Mouse (Mus musculus) G1E (cell line): Measurements from ENCODE around the gene Dzank1. TPM values are rescaled to one million over a fixed set of nuclear protein-coding genes. Genes with fewer than 3 reads are reported as not detected.

Source experiments
- ATAC-seq: 2 replicates; pipeline ENCODE4 v1.8.0; 2016; ENCODE audit warnings: mild to moderate bottlenecking; ENCODE audit not compliant: insufficient number of reproducible peaks, poor library complexity, low FRiP score, severe bottlenecking; ENCODE audit errors: extremely low read depth
- DNase-seq: peaks from one replicate; pipeline ENCODE4 v3.0.0; 2012; ENCODE audit warnings: low spot score
- H3K27me3 ChIP-seq: 2 replicates; pipeline ENCODE4 v1.6.1; 2012; ENCODE audit warnings: mild to moderate bottlenecking, low read length, inconsistent platforms; ENCODE audit not compliant: insufficient read depth
- H3K36me3 ChIP-seq: replicated peaks from 2 replicates; pipeline ENCODE3; 2012; ENCODE audit warnings: mild to moderate bottlenecking, inconsistent platforms
- H3K4me1 ChIP-seq: 2 replicates; pipeline ENCODE4 v1.6.1; 2012; ENCODE audit warnings: low read depth, low read length, inconsistent platforms, mixed read lengths; ENCODE audit not compliant: insufficient read depth
- H3K4me3 ChIP-seq: 2 replicates; pipeline ENCODE4 v1.5.1; 2012; ENCODE audit warnings: low read depth, mild to moderate bottlenecking, inconsistent platforms, low read length, moderate library complexity, mixed read lengths
- H3K9me3 ChIP-seq: replicated peaks from 2 replicates; pipeline ENCODE4 v1.6.1; 2012; ENCODE audit warnings: inconsistent platforms
- CTCF ChIP-seq: IDR thresholded peaks from 2 replicates; pipeline ENCODE4 v1.5.1; 2012; ENCODE audit warnings: low read depth, low read length, inconsistent platforms, mixed read lengths
- GATA1 ChIP-seq: IDR thresholded peaks from 2 replicates; pipeline ENCODE4 v1.6.1; 2012; ENCODE audit warnings: borderline replicate concordance, low read length, inconsistent platforms, mixed read lengths
- GATA2 ChIP-seq: IDR thresholded peaks from 2 replicates; pipeline ENCODE4 v1.6.1; 2012; ENCODE audit warnings: low read depth, low read length, inconsistent platforms, borderline replicate concordance
- POLR2AphosphoS5 ChIP-seq: IDR thresholded peaks from 2 replicates; pipeline ENCODE4 v1.6.1; 2012; ENCODE audit warnings: low read depth, low read length, inconsistent platforms; ENCODE audit not compliant: insufficient replicate concordance
- TAL1 ChIP-seq: conservative IDR thresholded peaks from 2 replicates; pipeline ENCODE4 v1.6.1; 2012; ENCODE audit warnings: low read depth, low read length, inconsistent platforms, mixed read lengths
- polyA plus RNA-seq: library from polyadenylated mRNA; stranded (reverse); fragments of >175 nt; gene quantifications from 2 replicates; pipeline ENCODE4 v1.2.3, GENCODE M21; 2012
- total RNA-seq, 2 experiments: library from RNA; stranded (forward) in 1 of 2; stranded (reverse) in 1 of 2; fragments of 200-1000 nt in 1 of 2; fragments of >200 nt in 1 of 2; fragmentation: Nextera tagmentation in 1 of 2; gene quantifications; 2 replicates each; pipeline ENCODE4 v1.2.3; 2014 to 2017

Dzank1 gene
- total and polyA plus RNA-seq, 3 experiments = 0.02 to 0.53 (median 0.22) TPM

- Histone ChIP-seq H3K27me3 (peaks cover 4% of the 10 kb centered on the region), H3K36me3 (no peaks in the 10 kb centered on the region), H3K4me1 (no peaks in the 10 kb centered on the region), H3K9me3 (no peaks in the 10 kb centered on the region), H3K4me3 (no peak overlapping the region)
- TF ChIP-seq GATA2 = no peak
- no peak for TF ChIP-seq TAL1
- TF ChIP-seq POLR2AphosphoS5 = no peak
- TF ChIP-seq GATA1 = no peak
- no peak for TF ChIP-seq CTCF
- DNase-seq (no peak), ATAC-seq (no peak)
These were observed 68.0 kb downstream of the Dzank1 start for GRCm38 (mm10) chr2:144458975-144459754.

GRCm38 (mm10) chr2:144458355-144458754, 68.9 kb downstream of the Dzank1 start:
- H3K4me1 ChIP-seq = no peaks in the 10 kb centered on the region
- no peak for TF ChIP-seq TAL1
- no peak for TF ChIP-seq CTCF
- TF ChIP-seq POLR2AphosphoS5 = no peak
- no peak for TF ChIP-seq GATA2
- TF ChIP-seq GATA1 = no peak
- H3K27me3 ChIP-seq = peaks cover 4% of the 10 kb centered on the region; the same call in 1 of the 2 replicates
- DNase-seq = no peak
- H3K9me3 ChIP-seq = no peaks in the 10 kb centered on the region
- no peak overlapping the region for H3K4me3 ChIP-seq
- no peak for ATAC-seq
- H3K36me3 ChIP-seq = no peaks in the 10 kb centered on the region

GRCm38 (mm10) chr2:144452364-144453008, 74.7 kb downstream of the Dzank1 start:
- no peak for TF ChIP-seq TAL1
- peak; percentile 61 for TF ChIP-seq CTCF
- no peaks in the 10 kb centered on the region for H3K36me3 ChIP-seq
- peak; percentile 11 for DNase-seq
- no peak overlapping the region for H3K4me3 ChIP-seq
- peak; percentile 49; the same call in 1 of the 2 replicates for ATAC-seq
- H3K4me1 ChIP-seq = no peaks in the 10 kb centered on the region
- H3K9me3 ChIP-seq = no peaks in the 10 kb centered on the region
- H3K27me3 ChIP-seq = 0 out of 2 replicates have a peak, but pooled peaks cover 6% of the 10 kb centered on the region

- Histone ChIP-seq H3K4me1 (no peaks in the 10 kb centered on the region), H3K27me3 (0 out of 2 replicates have a peak, but pooled peaks cover 6% of the 10 kb centered on the region), H3K4me3 (no peak overlapping the region), H3K36me3 (no peaks in the 10 kb centered on the region), H3K9me3 (no peaks in the 10 kb centered on the region)
- ATAC-seq (no peak), DNase-seq (no peak)
- no peak for TF ChIP-seq POLR2AphosphoS5
- no peak for TF ChIP-seq CTCF
- TF ChIP-seq GATA1 = no peak
- no peak for TF ChIP-seq GATA2
- TF ChIP-seq TAL1 = no peak
These were observed 76.8 kb downstream of the Dzank1 start for GRCm38 (mm10) chr2:144450378-144450777.

- no peak for ATAC-seq
- no peak overlapping the region for H3K4me3 ChIP-seq
- H3K9me3 ChIP-seq = no peaks in the 10 kb centered on the region
- no peaks in the 10 kb centered on the region for H3K4me1 ChIP-seq
- H3K36me3 ChIP-seq = no peaks in the 10 kb centered on the region
- no peak for DNase-seq
- TF ChIP-seq GATA1 = no peak
- no peak for TF ChIP-seq TAL1
- no peak for TF ChIP-seq CTCF
- no peak for TF ChIP-seq GATA2
- H3K27me3 ChIP-seq = peaks cover 3% of the 10 kb centered on the region; the same call in 1 of the 2 replicates
These were observed 80.7 kb downstream of the Dzank1 start for GRCm38 (mm10) chr2:144446360-144446999.

GRCm38 (mm10) chr2:144441386-144441915, 85.8 kb downstream of the Dzank1 start:
- Histone ChIP-seq H3K4me3 (no peak overlapping the region), H3K4me1 (no peaks in the 10 kb centered on the region), H3K9me3 (no peaks in the 10 kb centered on the region), H3K27me3 (no peaks in the 10 kb centered on the region; the same call in 1 of the 2 replicates), H3K36me3 (no peaks in the 10 kb centered on the region)
- ATAC-seq = no peak
- DNase-seq = no peak
- TF ChIP-seq GATA1 = no peak
- TF ChIP-seq CTCF = no peak
- no peak for TF ChIP-seq POLR2AphosphoS5
- TF ChIP-seq TAL1 = no peak
- TF ChIP-seq GATA2 = no peak
